Mouse (Mus musculus) lung, adult 2 months (tissue): Measurements from ENCODE around the gene Simc1.

Source experiments
- CTCF ChIP-seq: fragments of 200-500 bp; IDR thresholded peaks from 2 replicates; pipeline ENCODE4 v1.5.1; 2011; ENCODE audit warnings: mild to moderate bottlenecking, low read length, control low read depth; ENCODE audit not compliant: insufficient read depth
- POLR2A ChIP-seq: fragments of 200-500 bp; IDR thresholded peaks from 2 replicates; pipeline ENCODE4 v1.6.1; 2011; ENCODE audit warnings: low read depth, mild to moderate bottlenecking, control low read depth, low read length, borderline replicate concordance; ENCODE audit errors: extremely low read depth

- TF ChIP-seq CTCF (no peak), POLR2A (no peak)
Measured at GRCm38 (mm10) chr13:54585831-54586230, 82.3 kb downstream of the Simc1 start.
